Mouse (Mus musculus) myocyte (in vitro differentiated cells): ENCODE measurements around the gene Rnaseh2c.

Experiments used
- CEBPB ChIP-seq: IDR thresholded peaks from 2 replicates; pipeline ENCODE4 v1.6.1; 2011; ENCODE audit warnings: mild to moderate bottlenecking, moderate library complexity; ENCODE audit not compliant: poor library complexity, insufficient read depth, severe bottlenecking
- MAX ChIP-seq: IDR thresholded peaks from one replicate; pipeline ENCODE4 v1.6.1; 2011; ENCODE audit warnings: low read depth, mild to moderate bottlenecking, control low read depth
- MYOD1 ChIP-seq, 3 experiments: IDR thresholded peaks; one replicate each; pipeline ENCODE4 v1.6.1; 2011; ENCODE audit warnings: control low read depth in 2 of 3, low read depth in 2 of 3, mild to moderate bottlenecking in 2 of 3, moderate library complexity in 1 of 3; ENCODE audit not compliant: insufficient read length in 2 of 3, control insufficient read depth in 1 of 3
- MYOG ChIP-seq, 3 experiments: IDR thresholded peaks; one replicate each; pipeline ENCODE4 v1.6.1; 2011; ENCODE audit warnings: control low read depth in 2 of 3, low read depth in 2 of 3, mild to moderate bottlenecking in 2 of 3; ENCODE audit not compliant: insufficient read length in 2 of 3, control insufficient read depth in 1 of 3, insufficient read depth in 1 of 3
- POLR2A ChIP-seq: IDR thresholded peaks from one replicate; pipeline ENCODE4 v1.6.1; 2011; ENCODE audit warnings: low read depth, mild to moderate bottlenecking, control low read depth, moderate library complexity; ENCODE audit not compliant: insufficient read length
- POLR2AphosphoS2 ChIP-seq: IDR thresholded peaks from one replicate; pipeline ENCODE4 v1.6.1; 2011; ENCODE audit warnings: low read depth, control low read depth; ENCODE audit not compliant: insufficient read length
- REST ChIP-seq: IDR thresholded peaks from one replicate; pipeline ENCODE4 v1.6.1; 2011; ENCODE audit warnings: mild to moderate bottlenecking, control low read depth, moderate library complexity; ENCODE audit not compliant: insufficient read depth, insufficient read length
- TCF12 ChIP-seq: IDR thresholded peaks from one replicate; pipeline ENCODE4 v1.6.1; 2011; ENCODE audit warnings: mild to moderate bottlenecking, control low read depth; ENCODE audit not compliant: poor library complexity, insufficient read depth, severe bottlenecking
- TCF3 ChIP-seq: IDR thresholded peaks from one replicate; pipeline ENCODE4 v1.6.1; 2011; ENCODE audit warnings: low read depth, control low read depth; ENCODE audit not compliant: insufficient read length
- USF1 ChIP-seq: IDR thresholded peaks from one replicate; pipeline ENCODE4 v1.6.1; 2011; ENCODE audit warnings: low read depth, mild to moderate bottlenecking, control low read depth, moderate library complexity

GRCm38 (mm10) chr19:5569521-5569920 lies 32.2 kb upstream of the Rnaseh2c start:
- TF ChIP-seq POLR2A (no peak), MYOD1 (IDR thresholded peaks at IDR 0.05; ENCODE audit: control insufficient read depth in 1 of 3, insufficient read length in 2 of 3, low read depth in 2 of 3) (no peak), USF1 (no peak), CEBPB (no peak), POLR2AphosphoS2 (no peak), MAX (no peak), TCF12 (no peak), TCF3 (no peak), MYOG (IDR thresholded peaks at IDR 0.05; ENCODE audit: control insufficient read depth in 1 of 3, insufficient read depth in 1 of 3, insufficient read length in 2 of 3, low read depth in 2 of 3) (no peak), REST (no peak)
